Mouse (Mus musculus) gastrocnemius, adult 18-20 months (tissue): ENCODE data around the gene Zdhhc14. TPM values are rescaled to one million over a fixed set of nuclear protein-coding genes. Genes with fewer than 3 reads are reported as not detected.

ENCODE experiments used
- DNase-seq: peaks from one replicate; pipeline ENCODE4 v3.0.0; 2021; ENCODE audit warnings: low spot score
- long read RNA-seq, 2 experiments: library from polyadenylated mRNA; stranded (forward); transcript quantifications; one replicate each; pipeline ENCODE4 v2.0.0; 2021
- total RNA-seq, 2 experiments: library from RNA; stranded (reverse); gene quantifications; 2 replicates each; pipeline ENCODE4 v1.2.3; 2021

The Zdhhc14 gene
- 1 to 10 TPM; 3.9 to 5.0 TPM for total RNA-seq
- long read RNA-seq, experiment 1, partial matches to known transcripts: 2 of 6 reads
- long read RNA-seq, experiment 1, other reads (novel, unspliced or antisense): 2 of 6 reads
- long read RNA-seq, experiment 2, partial matches to known transcripts: 2 of 9 reads
- long read RNA-seq, experiment 2, other reads (novel, unspliced or antisense): 7 of 9 reads

DNA sequence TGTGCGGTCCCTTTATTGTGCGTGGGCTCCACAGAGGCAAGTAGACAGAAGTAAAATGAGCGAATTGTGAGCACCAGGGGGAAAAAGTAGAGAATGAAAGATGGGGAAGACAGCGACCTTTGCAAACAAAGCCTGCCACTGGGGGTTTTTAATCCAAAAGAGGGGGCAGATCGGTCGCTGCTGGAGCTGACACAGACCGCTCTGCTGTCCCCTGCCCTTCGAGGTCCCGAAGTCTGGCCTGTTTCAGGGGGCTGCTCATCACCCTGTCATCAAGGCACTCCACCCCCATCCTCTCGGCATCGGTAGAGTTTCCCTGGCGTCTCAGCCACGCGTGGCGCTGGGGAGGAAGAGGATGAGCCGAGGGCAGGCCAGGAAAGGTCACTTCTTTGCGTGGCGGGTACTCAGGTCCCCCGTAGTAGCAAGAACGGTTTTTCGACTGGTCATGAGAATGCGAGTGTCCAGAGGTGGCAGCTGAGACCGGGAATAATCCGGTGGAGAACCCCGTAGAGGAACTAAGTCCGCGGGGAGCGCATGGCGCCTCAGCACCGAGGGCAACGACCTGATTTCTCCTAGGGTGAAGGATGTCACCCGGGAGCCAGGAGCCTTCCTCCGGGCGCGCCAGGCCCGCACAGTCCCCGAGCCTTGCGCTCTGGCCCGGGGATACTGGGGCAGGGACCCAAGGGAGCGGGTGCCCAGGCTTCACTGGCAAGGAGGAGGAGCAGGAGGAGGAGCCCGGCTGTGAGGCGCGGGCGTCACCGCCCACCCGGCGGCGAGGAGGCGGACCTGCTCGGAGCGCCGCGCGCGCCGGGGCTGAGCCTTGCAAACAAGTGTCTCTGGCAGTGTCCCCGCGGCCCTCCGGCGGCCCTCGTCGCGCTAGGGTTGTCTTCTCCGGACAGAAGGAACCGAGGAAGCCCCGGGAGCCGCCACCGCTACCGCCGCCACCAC, at the start of gene Zdhhc14:
Gene Zdhhc14 (plus strand): TSS at position 757 of the 945 bp plus-strand sequence.
- DNase-seq: peak; percentile 91

- no peak for DNase-seq
Measured at GRCm38 (mm10) chr17:5443260-5443659, 49.1 kb upstream of the Zdhhc14 start.

DNA sequence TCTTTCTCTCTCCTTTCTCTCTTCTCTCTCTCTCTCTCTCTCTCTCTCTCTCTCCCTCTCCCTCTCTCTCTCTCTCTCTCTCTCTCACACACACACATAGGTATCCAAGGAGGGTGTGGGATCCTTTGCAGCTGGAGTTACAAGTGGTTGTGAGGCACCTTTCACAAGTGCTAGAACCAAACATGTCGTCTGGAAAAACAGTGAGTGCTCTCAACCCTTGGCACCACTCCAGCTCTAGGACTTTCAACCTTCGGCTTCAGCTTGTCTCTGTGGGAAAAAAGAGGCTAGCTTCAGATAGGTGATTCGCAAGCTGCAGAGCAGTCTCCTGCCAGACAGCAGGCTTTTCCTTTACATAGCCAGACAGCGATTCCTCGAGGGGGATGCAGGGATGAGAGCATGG, 48.6 kb upstream of the Zdhhc14 start:
- DNase-seq: no peak

DNA sequence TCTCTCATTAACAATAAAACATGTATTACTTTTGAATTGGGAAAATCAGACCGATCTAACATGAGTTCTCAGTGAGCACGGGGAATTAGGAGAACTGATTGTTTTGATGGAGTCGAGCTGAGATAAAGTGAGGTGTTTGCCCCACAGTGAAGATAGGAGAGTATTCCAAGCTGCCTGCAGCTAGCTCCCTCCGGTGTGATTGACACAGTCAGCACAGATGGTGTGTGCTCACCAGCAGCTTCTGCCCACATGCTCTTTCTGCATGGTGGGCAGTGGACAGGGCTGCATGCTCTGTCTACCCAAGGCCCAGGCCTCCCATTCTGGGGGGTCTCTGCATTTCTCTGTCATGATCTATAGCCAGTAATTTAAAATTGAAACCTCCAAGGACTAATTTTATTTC, 38.7 kb upstream of the Zdhhc14 start:
- DNase-seq: no peak

GRCm38 (mm10) chr17:5463912-5464311, 28.4 kb upstream of the Zdhhc14 start:
- no peak for DNase-seq

DNA sequence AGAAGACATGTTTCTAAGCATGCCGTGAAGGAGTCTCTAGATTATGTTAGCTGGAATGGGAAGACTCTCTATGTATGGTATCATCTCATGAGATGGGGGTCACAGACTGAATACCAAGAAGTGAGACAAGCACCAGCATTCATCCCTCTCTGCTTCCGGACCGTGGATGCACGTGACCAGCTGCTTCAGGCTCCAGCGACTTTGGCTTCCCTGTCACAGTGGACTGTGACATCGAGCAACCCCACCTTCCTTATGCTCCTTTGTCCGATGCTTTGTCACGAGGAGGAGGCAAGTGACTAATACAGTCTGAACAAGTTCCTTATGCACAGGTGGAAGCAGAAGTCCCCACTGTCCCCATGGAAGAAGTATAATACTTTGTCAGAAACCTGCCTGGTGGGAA, 25.6 kb upstream of the Zdhhc14 start:
- DNase-seq: no peak

DNA sequence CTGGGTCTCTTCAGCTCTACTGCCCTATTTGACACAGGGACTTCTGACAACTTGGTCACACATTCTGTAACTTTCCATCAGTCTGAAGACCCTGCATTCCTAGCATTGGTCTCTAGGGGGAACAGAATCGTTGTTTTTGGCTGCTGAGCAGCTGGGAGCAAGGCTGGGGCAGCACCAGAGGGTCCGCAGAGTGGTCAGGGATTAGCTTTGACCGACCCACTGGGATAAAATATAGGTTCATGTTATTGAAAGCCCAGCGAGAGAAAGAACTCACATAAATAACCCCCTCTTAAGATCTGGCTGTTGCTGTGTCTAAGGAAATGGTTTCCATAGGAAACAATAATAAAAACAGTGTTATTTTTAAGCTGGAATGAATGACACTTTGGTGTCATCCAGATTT, 25.2 kb upstream of the Zdhhc14 start:
- DNase-seq: no peak

DNA sequence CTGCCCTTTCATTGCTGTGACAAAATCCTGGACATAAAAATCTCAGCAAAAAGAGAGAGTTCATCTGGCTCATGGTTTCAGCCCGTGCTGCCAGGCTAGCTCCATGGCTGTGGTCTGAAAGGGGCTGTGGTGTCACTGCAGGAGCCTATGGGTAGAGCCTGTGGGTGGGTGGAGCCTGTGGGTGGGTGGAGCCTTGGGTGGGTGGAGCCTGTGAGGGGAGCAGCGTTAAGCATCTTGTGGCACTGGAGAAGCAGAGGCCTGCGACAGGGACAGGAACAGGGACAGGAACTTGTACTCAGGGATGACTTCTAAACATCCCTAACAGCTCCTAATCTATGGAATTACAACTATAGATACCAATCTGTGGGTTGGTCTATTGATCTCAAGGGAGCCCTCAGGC, 20.1 kb upstream of the Zdhhc14 start:
- no peak for DNase-seq

DNA sequence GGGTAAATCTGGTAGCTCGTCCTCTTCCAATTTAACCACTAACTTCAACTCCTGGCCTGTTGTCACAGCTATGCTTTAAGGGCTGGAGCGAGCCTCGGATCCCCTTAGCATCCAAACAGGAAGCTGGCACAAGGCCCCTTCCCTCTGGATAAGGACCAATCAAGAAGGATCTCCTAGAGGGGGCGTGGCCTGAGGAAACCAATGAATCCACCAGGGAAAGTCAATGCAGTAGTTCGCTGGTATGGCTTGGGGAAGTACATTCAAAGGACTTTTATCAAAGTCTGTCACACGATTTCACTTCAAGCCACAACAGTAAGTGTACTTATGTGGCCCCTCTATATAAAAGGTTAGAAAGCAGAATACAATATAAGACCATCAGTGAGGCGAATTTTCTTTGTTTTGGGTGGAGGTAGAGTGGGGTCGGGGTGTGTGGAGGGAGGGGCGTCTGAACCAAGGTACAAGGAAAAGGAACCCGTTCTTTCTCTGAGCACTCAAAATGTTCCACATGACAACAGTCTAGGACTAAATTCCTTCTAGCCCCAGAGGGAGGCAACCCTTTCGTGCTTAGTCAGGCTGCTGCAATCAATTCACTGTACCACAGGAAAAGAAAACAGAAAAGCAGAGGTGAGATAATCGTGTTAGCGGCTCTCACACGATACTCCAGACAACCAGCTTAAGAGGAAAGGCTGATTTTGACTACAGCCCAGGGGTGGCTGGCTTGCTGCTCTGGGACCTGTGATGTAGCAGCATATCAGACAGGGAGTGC, 16.2 kb upstream of the Zdhhc14 start:
- no peak for DNase-seq

DNA sequence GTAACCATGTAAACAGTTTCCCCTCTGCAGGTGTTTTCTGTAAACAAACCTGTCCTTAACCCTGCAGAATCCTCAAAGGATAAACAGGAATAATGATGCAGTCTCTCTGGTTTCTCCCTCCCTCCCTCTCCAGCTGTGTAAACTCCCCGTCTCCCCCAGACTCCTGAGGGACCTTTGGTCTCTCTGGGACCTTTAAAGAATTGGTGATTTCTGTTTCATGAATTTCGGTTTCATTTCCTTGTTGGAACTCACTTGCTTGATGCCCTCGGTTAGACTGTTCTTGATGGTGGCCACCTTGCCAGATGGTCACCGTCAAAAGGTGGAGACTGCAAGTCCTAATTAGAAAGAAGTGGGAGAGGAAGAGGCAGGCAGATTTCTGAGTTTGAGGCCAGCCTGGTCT, 8.9 kb upstream of the Zdhhc14 start:
- no peak for DNase-seq

DNA sequence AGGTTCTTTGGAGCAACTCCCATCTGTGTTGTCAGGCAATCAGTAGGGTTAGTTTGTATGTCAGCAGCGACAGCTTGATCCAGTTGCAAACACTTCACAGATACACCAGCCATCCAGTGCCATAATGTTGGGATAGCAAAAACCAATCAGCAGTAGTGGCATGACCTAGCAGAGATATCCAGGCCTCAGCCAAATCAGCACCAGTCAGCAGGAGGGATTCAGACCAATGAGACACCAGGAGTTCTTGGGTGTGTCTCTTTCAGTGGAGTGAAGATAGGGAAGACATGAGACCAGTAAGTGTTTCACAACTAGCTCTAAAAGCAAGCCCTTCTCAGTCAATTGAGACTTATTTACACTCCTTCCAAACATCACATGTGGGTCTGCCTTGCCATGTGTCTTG, 7.7 kb upstream of the Zdhhc14 start:
- no peak for DNase-seq

DNA sequence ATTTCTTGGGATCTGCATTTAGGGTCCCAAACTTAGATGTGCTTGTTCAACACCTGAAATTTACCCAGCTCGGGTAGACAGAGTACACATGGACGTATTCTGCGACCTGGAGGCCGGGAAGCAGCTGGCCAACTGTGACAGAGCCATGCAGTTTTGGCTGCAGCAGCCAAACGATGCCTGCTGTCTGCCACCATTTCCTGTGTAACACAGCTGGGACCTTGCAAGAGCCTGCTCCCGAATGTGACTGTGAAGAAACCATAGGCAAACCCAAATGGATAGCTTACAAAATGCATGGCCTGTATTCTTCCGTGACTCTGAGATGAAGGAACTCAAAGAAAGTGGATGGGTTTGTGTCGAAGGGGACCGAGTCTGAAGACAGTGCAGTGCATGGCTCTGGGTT, 4.2 kb upstream of the Zdhhc14 start:
- DNase-seq: no peak

DNA sequence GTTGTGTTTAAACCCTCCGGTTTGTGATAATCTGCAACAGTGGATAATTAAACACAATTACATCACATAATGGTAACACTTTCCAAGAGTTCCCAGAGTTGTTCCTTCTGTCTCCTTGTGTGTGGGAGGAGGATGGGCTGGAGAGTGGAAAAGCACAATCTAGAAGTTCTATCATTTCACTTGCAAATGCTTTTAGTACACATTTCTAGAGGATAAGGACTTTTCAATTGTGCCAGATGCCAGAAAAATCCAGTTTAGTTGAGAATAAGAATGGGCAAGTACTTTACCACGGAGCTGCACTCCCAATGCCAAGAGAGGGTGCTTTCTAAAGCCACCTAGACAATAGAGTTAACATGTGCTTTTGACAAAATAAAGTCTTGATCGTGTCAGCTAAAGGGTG, 2.0 kb upstream of the Zdhhc14 start:
- DNase-seq: no peak

GRCm38 (mm10) chr17:5491031-5491800, 1.1 kb upstream of the Zdhhc14 start:
- DNase-seq: peak; percentile 96

GRCm38 (mm10) chr17:5492746-5493160, 396 bp downstream of the Zdhhc14 start:
- DNase-seq: no peak

- peak; percentile 24 for DNase-seq
Measured at GRCm38 (mm10) chr17:5493161-5493771, 909 bp downstream of the Zdhhc14 start.

- DNase-seq: no peak
Measured at GRCm38 (mm10) chr17:5493809-5494208, 1.5 kb downstream of the Zdhhc14 start.

- no peak for DNase-seq
Measured at GRCm38 (mm10) chr17:5494832-5495231, 2.5 kb downstream of the Zdhhc14 start.

GRCm38 (mm10) chr17:5497695-5498094, 5.3 kb downstream of the Zdhhc14 start:
- DNase-seq: no peak

DNA sequence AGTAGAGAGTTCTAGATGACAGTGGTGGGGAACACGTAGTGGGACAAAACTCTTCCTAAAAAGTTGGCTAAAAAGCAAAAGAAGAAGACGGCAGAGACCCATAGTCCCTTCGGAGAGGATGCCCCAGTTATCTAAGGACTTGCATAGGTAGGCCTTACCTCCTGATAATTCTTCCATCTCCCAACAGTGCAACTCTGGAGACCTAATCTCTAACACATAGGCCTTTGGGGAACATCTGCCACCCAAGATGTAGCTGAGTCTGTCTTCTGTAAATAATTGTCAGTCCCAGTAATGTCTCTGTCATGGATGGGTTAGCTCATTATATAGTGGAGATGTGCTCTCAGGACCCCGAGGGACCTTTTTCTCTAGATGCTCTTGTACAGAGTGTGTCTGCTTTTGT, 6.6 kb downstream of the Zdhhc14 start:
- DNase-seq: no peak
